Mouse (Mus musculus) liver, postnatal 0 days (tissue): ENCODE measurements at regions not wholly inside any gene's neighbourhood (a gene's known extent, or its start where the extent isn't known, plus 50 kb on each side); places are given as distances from the start of the nearest gene placed in this dataset.
A peak's percentile ranks its signal among the peaks of the same experiment; 100 is the strongest.

Experiments used
- ATAC-seq: fragments of 200-750 bp; cut with Nextera tagmentation; 2 replicates; pipeline ENCODE4 v1.8.0; 2017; ENCODE audit warnings: mild to moderate bottlenecking, moderate library complexity
- DNase-seq: peaks from one replicate; pipeline ENCODE4 v3.0.0-alpha.2; 2016
- H3K27ac ChIP-seq: fragments of 300-500 bp; sonication (generic); 2 replicates; pipeline ENCODE4 v1.5.1; 2014; ENCODE audit warnings: antibody characterized with exemption, moderate library complexity, mild to moderate bottlenecking, low read depth
- H3K27me3 ChIP-seq: fragments of 300-500 bp; sonication (generic); 2 replicates; pipeline ENCODE4 v1.6.1; 2014; ENCODE audit warnings: low read length, control low read depth, mixed read lengths; ENCODE audit not compliant: insufficient read depth
- H3K36me3 ChIP-seq: fragments of 300-500 bp; sonication (generic); replicated peaks from 2 replicates; pipeline ENCODE4 v1.6.1; 2014; ENCODE audit warnings: mild to moderate bottlenecking, control low read depth, low read length, moderate library complexity, mixed read lengths; ENCODE audit not compliant: insufficient read depth
- H3K4me1 ChIP-seq: fragments of 300-500 bp; sonication (generic); 2 replicates; pipeline ENCODE4 v1.6.1; 2014; ENCODE audit warnings: antibody characterized with exemption, mild to moderate bottlenecking, control low read depth; ENCODE audit not compliant: insufficient read depth
- H3K4me2 ChIP-seq: fragments of 300-500 bp; sonication (generic); 2 replicates; pipeline ENCODE4 v1.6.1; 2014; ENCODE audit warnings: low read depth, mild to moderate bottlenecking, low read length, moderate library complexity, mixed read lengths
- H3K4me3 ChIP-seq: fragments of 300-500 bp; sonication (generic); 2 replicates; pipeline ENCODE4 v1.5.1; 2014; ENCODE audit warnings: low read depth, low read length
- H3K9ac ChIP-seq: fragments of 300-500 bp; sonication (generic); replicated peaks from 2 replicates; pipeline ENCODE4 v1.6.1; 2014; ENCODE audit warnings: mild to moderate bottlenecking, moderate library complexity
- H3K9me3 ChIP-seq: fragments of 300-500 bp; sonication (generic); 2 replicates; pipeline ENCODE4 v1.6.1; 2016; ENCODE audit warnings: mild to moderate bottlenecking, control low read depth, low read length, mixed read lengths
- CTCF ChIP-seq: sonication (generic); IDR thresholded peaks from 2 replicates; pipeline ENCODE4 v1.5.1; 2016; ENCODE audit warnings: antibody characterized with exemption, low read depth
- EP300 ChIP-seq: IDR thresholded peaks from 2 replicates; pipeline ENCODE4 v1.6.1; 2016; ENCODE audit warnings: antibody characterized with exemption, low read depth, mild to moderate bottlenecking
- WGBS: fragments of 180-500 bp; shearing (Covaris S2); extraction: QIAGEN DNeasy Blood & Tissue Kit; methylation state at CpG from one replicate; pipeline ENCODE4 v1.1.7; 2014; ENCODE audit not compliant: insufficient replicate concordance; 5-methylcytosine and 5-hydroxymethylcytosine counted together

- TF ChIP-seq CTCF (peak; percentile 18; the same call in 1 of the 2 replicates), EP300 (no peak)
- Histone ChIP-seq H3K4me1 (no peaks in the 10 kb centered on the region), H3K9me3 (no peaks in the 10 kb centered on the region), H3K9ac (no peak overlapping the region), H3K27ac (no peak overlapping the region), H3K4me3 (no peak overlapping the region), H3K27me3 (no peaks in the 10 kb centered on the region), H3K36me3 (no peaks in the 10 kb centered on the region), H3K4me2 (no peak overlapping the region)
- 49% methylated on average over 5 of the region's 5 CpGs for whole genome bisulfite sequencing
- ATAC-seq (no peak), DNase-seq (peak; percentile 41)
Observed at GRCm38 (mm10) chr5:73881941-73882340, 186.3 kb downstream of the Usp46 start.

- no peak for DNase-seq
- no peak for TF ChIP-seq CTCF
- no peak for ATAC-seq
Observed at GRCm38 (mm10) chr5:73884998-73885397, 183.2 kb downstream of the Usp46 start.

GRCm38 (mm10) chr5:73885691-73886090 lies 182.5 kb downstream of the Usp46 start:
- Histone ChIP-seq H3K4me2 (no peak overlapping the region), H3K4me1 (no peaks in the 10 kb centered on the region), H3K27ac (no peak overlapping the region), H3K9me3 (no peaks in the 10 kb centered on the region), H3K27me3 (no peaks in the 10 kb centered on the region), H3K36me3 (no peaks in the 10 kb centered on the region), H3K9ac (no peak overlapping the region), H3K4me3 (no peak overlapping the region)
- no peak for DNase-seq
- 92% methylated on average over 1 of the region's 1 CpGs for WGBS
- TF ChIP-seq CTCF (no peak), EP300 (no peak)
- no peak for ATAC-seq

More at GRCm38 (mm10) chr5:73884998-73885397, 183.2 kb downstream of the Usp46 start:
- no peaks in the 10 kb centered on the region for H3K27me3 ChIP-seq
- no peak overlapping the region for H3K4me3 ChIP-seq
- H3K4me2 ChIP-seq = no peak overlapping the region
- 75% methylated on average over 12 of the region's 12 CpGs for WGBS
- H3K36me3 ChIP-seq = no peaks in the 10 kb centered on the region
- no peak overlapping the region for H3K9ac ChIP-seq
- H3K4me1 ChIP-seq = no peaks in the 10 kb centered on the region
- no peaks in the 10 kb centered on the region for H3K9me3 ChIP-seq
- H3K27ac ChIP-seq = no peak overlapping the region

GRCm38 (mm10) chr5:73887306-73887958 lies 180.8 kb downstream of the Usp46 start:
- H3K4me1 ChIP-seq = no peaks in the 10 kb centered on the region
- ATAC-seq (no peak), DNase-seq (no peak)
- TF ChIP-seq EP300 (no peak), CTCF (no peak)
- H3K4me2 ChIP-seq = no peak overlapping the region
- H3K9ac ChIP-seq = no peak overlapping the region
- no peaks in the 10 kb centered on the region for H3K9me3 ChIP-seq
- H3K27ac ChIP-seq = no peak overlapping the region
- no peaks in the 10 kb centered on the region for H3K27me3 ChIP-seq
- H3K36me3 ChIP-seq = no peaks in the 10 kb centered on the region
- WGBS = 79% methylated on average over 8 of the region's 8 CpGs
- no peak overlapping the region for H3K4me3 ChIP-seq

- TF ChIP-seq CTCF (no peak), EP300 (no peak)
- WGBS = 84% methylated on average over 2 of the region's 2 CpGs
- no peak for ATAC-seq
Observed at GRCm38 (mm10) chr5:73888391-73888790, 179.8 kb downstream of the Usp46 start.

GRCm38 (mm10) chr5:73889342-73889741 lies 178.9 kb downstream of the Usp46 start:
- Histone ChIP-seq H3K27ac (no peak overlapping the region), H3K4me1 (no peaks in the 10 kb centered on the region), H3K4me3 (no peak overlapping the region), H3K36me3 (no peaks in the 10 kb centered on the region), H3K9ac (no peak overlapping the region), H3K4me2 (no peak overlapping the region), H3K9me3 (no peaks in the 10 kb centered on the region), H3K27me3 (no peaks in the 10 kb centered on the region)
- ATAC-seq = no peak
- TF ChIP-seq CTCF (no peak), EP300 (no peak)
- DNase-seq = no peak
- 49% methylated on average over 1 of the region's 1 CpGs for WGBS

More at GRCm38 (mm10) chr5:73888391-73888790, 179.8 kb downstream of the Usp46 start:
- no peak for DNase-seq
- H3K27ac ChIP-seq = no peak overlapping the region
- H3K4me3 ChIP-seq = no peak overlapping the region
- no peak overlapping the region for H3K4me2 ChIP-seq
- H3K27me3 ChIP-seq = no peaks in the 10 kb centered on the region
- H3K9ac ChIP-seq = no peak overlapping the region
- H3K9me3 ChIP-seq = no peaks in the 10 kb centered on the region
- H3K36me3 ChIP-seq = no peaks in the 10 kb centered on the region
- no peaks in the 10 kb centered on the region for H3K4me1 ChIP-seq
